Mouse (Mus musculus): ENCODE data around the gene Prpf19.

- TF ChIP-seq GATA1 (IDR thresholded peaks at IDR 0.05; ENCODE audit: borderline replicate concordance, low read length), result no peak
- TF ChIP-seq CTCF (IDR thresholded peaks at IDR 0.05; ENCODE audit: low read depth, low read length), result no peak
- no peak for TF ChIP-seq POLR2AphosphoS5 (IDR thresholded peaks at IDR 0.05; ENCODE audit: insufficient replicate concordance, low read depth, low read length)
Measured at GRCm38 (mm10) chr19:10926666-10927065, 31.6 kb downstream of the Prpf19 start.

Measured in G1E (cell line).